Mouse (Mus musculus): ENCODE results near the gene Kif26b.

The Kif26b gene

GRCm38 (mm10) chr1:178661556-178661955 is 132.6 kb downstream of the Kif26b start:
- no peak for DNase-seq (ENCODE audit: low spot score in 2 of 2)

- DNase-seq (ENCODE audit: low spot score in 2 of 2), result no peak
Measured at GRCm38 (mm10) chr1:178663539-178663938, 134.6 kb downstream of the Kif26b start.

- no peak for DNase-seq (ENCODE audit: low spot score in 2 of 2)
Measured at GRCm38 (mm10) chr1:178664271-178664969, 135.5 kb downstream of the Kif26b start.

GRCm38 (mm10) chr1:178666524-178666923 is 137.6 kb downstream of the Kif26b start:
- no peak for DNase-seq (ENCODE audit: low spot score in 2 of 2)

GRCm38 (mm10) chr1:178667808-178668207 is 138.9 kb downstream of the Kif26b start:
- no peak for DNase-seq (ENCODE audit: low spot score in 2 of 2)

- DNase-seq (ENCODE audit: low spot score in 2 of 2), result no peak
Measured at GRCm38 (mm10) chr1:178668907-178669306, 140.0 kb downstream of the Kif26b start.

- no peak for DNase-seq (ENCODE audit: low spot score in 2 of 2)
Measured at GRCm38 (mm10) chr1:178673051-178673450, 144.1 kb downstream of the Kif26b start.

- no peak for DNase-seq (ENCODE audit: low spot score in 2 of 2)
Measured at GRCm38 (mm10) chr1:178673506-178673905, 144.6 kb downstream of the Kif26b start.

GRCm38 (mm10) chr1:178675542-178676252 is 146.8 kb downstream of the Kif26b start:
- no peak for DNase-seq (ENCODE audit: low spot score in 2 of 2)

- DNase-seq (ENCODE audit: low spot score in 2 of 2), result no peak
Measured at GRCm38 (mm10) chr1:178677160-178677559, 148.2 kb downstream of the Kif26b start.

GRCm38 (mm10) chr1:178677630-178678221 is 148.8 kb downstream of the Kif26b start:
- no peak for DNase-seq (ENCODE audit: low spot score in 2 of 2)

GRCm38 (mm10) chr1:178683631-178684030 is 154.7 kb downstream of the Kif26b start:
- no peak for DNase-seq (ENCODE audit: low spot score in 2 of 2)

GRCm38 (mm10) chr1:178684991-178685680 is 156.2 kb downstream of the Kif26b start:
- no peak for DNase-seq (ENCODE audit: low spot score in 2 of 2)

GRCm38 (mm10) chr1:178686881-178687280 is 158.0 kb downstream of the Kif26b start:
- no peak for DNase-seq (ENCODE audit: low spot score in 2 of 2)

- DNase-seq (ENCODE audit: low spot score in 2 of 2), result no peak
Measured at GRCm38 (mm10) chr1:178689512-178689911, 160.6 kb downstream of the Kif26b start.

- no peak for DNase-seq (ENCODE audit: low spot score in 2 of 2)
Measured at GRCm38 (mm10) chr1:178691679-178692078, 162.8 kb downstream of the Kif26b start.

- DNase-seq (ENCODE audit: low spot score in 2 of 2), result no peak
Measured at GRCm38 (mm10) chr1:178700102-178700501, 171.2 kb downstream of the Kif26b start.

GRCm38 (mm10) chr1:178703496-178703895 is 174.6 kb downstream of the Kif26b start:
- no peak for DNase-seq (ENCODE audit: low spot score in 2 of 2)

GRCm38 (mm10) chr1:178707925-178708351 is 179.0 kb downstream of the Kif26b start:
- DNase-seq (ENCODE audit: low spot score in 2 of 2), result no peak

GRCm38 (mm10) chr1:178708356-178708755 is 179.4 kb downstream of the Kif26b start:
- DNase-seq (ENCODE audit: low spot score in 2 of 2), result no peak

- DNase-seq (ENCODE audit: low spot score in 2 of 2), result no peak
Measured at GRCm38 (mm10) chr1:178712189-178712873, 183.4 kb downstream of the Kif26b start.

GRCm38 (mm10) chr1:178714209-178714608 is 185.3 kb downstream of the Kif26b start:
- no peak for DNase-seq (ENCODE audit: low spot score in 2 of 2)
